Mouse (Mus musculus) 416B (cell line): ENCODE measurements at regions not wholly inside any gene's neighbourhood (a gene's known extent, or its start where the extent isn't known, plus 50 kb on each side); places are given as distances from the start of the nearest gene placed in this dataset.
A peak's percentile ranks its signal among the peaks of the same experiment; 100 is the strongest.
"Not testable (repeated sequence)": the region's sequence is repeated elsewhere in the genome, so short reads cannot be mapped to it uniquely, and the experiment has no call there.

Experiments
- DNase-seq: peaks from one replicate; pipeline ENCODE4 v3.0.0; 2011; ENCODE audit warnings: low read depth

GRCm38 (mm10) chr6:6496789-6497188, 81.7 kb downstream of the Sem1 start:
- DNase-seq: peak; percentile 83

GRCm38 (mm10) chr6:6496336-6496735, 82.1 kb downstream of the Sem1 start:
- peak; percentile 22 for DNase-seq

- no peak for DNase-seq
Measured at GRCm38 (mm10) chr6:6488191-6488590, 90.3 kb downstream of the Sem1 start.

GRCm38 (mm10) chr6:6481596-6481995, 96.9 kb downstream of the Sem1 start:
- DNase-seq: not testable (repeated sequence)

- no peak for DNase-seq
Measured at GRCm38 (mm10) chr6:6470397-6470796, 108.1 kb downstream of the Sem1 start.

GRCm38 (mm10) chr6:6467526-6467925, 110.9 kb downstream of the Sem1 start:
- DNase-seq: no peak

GRCm38 (mm10) chr6:6466231-6466630, 112.2 kb downstream of the Sem1 start:
- DNase-seq: no peak

GRCm38 (mm10) chr6:6463807-6464470, 114.5 kb downstream of the Sem1 start:
- peak; percentile 0 for DNase-seq

- DNase-seq: no peak
Measured at GRCm38 (mm10) chr6:6459918-6460239, 118.6 kb downstream of the Sem1 start.

- DNase-seq: no peak
Measured at GRCm38 (mm10) chr6:6459006-6459917, 119.2 kb downstream of the Sem1 start.

GRCm38 (mm10) chr6:6457726-6458125, 120.7 kb downstream of the Sem1 start:
- no peak for DNase-seq

- no peak for DNase-seq
Measured at GRCm38 (mm10) chr6:6457001-6457400, 121.5 kb downstream of the Sem1 start.

GRCm38 (mm10) chr6:6455566-6455965, 122.9 kb downstream of the Sem1 start:
- no peak for DNase-seq

- no peak for DNase-seq
Measured at GRCm38 (mm10) chr6:6454396-6454795, 124.1 kb downstream of the Sem1 start.

- DNase-seq: no peak
Measured at GRCm38 (mm10) chr6:6434855-6435254, 143.6 kb downstream of the Sem1 start.

- DNase-seq: no peak
Measured at GRCm38 (mm10) chr6:6434261-6434802, 144.1 kb downstream of the Sem1 start.

GRCm38 (mm10) chr6:6433179-6433578, 145.3 kb downstream of the Sem1 start:
- no peak for DNase-seq

- DNase-seq: no peak
Measured at GRCm38 (mm10) chr6:6414654-6415610, 163.5 kb downstream of the Sem1 start.

GRCm38 (mm10) chr6:6397997-6398396, 180.5 kb downstream of the Sem1 start:
- DNase-seq: no peak

- no peak for DNase-seq
Measured at GRCm38 (mm10) chr6:6389454-6390445, 172.8 kb upstream of the Slc25a13 start.
